Mouse (Mus musculus): ENCODE measurements at regions not wholly inside any gene's neighbourhood (a gene's known extent, or its start where the extent isn't known, plus 50 kb on each side); places are given as distances from the start of the nearest gene placed in this dataset.
A peak's percentile ranks its signal among the peaks of the same experiment; 100 is the strongest.

- no peak overlapping the region for H3K27ac ChIP-seq (replicated peaks in 1 of 2; ENCODE audit: control insufficient read depth in 1 of 2, insufficient read depth in 1 of 2, low read depth in 2 of 2, low read length in 2 of 2)
- no peak overlapping the region for H3K4me2 ChIP-seq (ENCODE audit: low read length)
- WGBS = 67% methylated on average over 11 of the region's 11 CpGs
- H3K9ac ChIP-seq (ENCODE audit: low read length) = no peak overlapping the region
- no peak overlapping the region for H3K4me3 ChIP-seq (ENCODE audit: control insufficient read depth in 1 of 2, insufficient read depth in 1 of 2, low read depth in 1 of 2, low read length in 2 of 2)
- H3K27me3 ChIP-seq (ENCODE audit: control insufficient read depth, insufficient read depth, low read length) = no peaks in the 10 kb centered on the region
- H3K4me1 ChIP-seq (ENCODE audit: control insufficient read depth in 2 of 2, insufficient read depth in 2 of 2, low read length in 2 of 2) = peaks cover 12 to 13% of the 10 kb centered on the region in 2 experiments
- no peaks in the 10 kb centered on the region for H3K9me3 ChIP-seq (ENCODE audit: control insufficient read depth, low read length)
- no peak for ATAC-seq (ENCODE audit: insufficient number of reproducible peaks, insufficient read depth, low FRiP score, low read depth)
- no peaks in the 10 kb centered on the region for H3K36me3 ChIP-seq (ENCODE audit: control insufficient read depth, insufficient read depth, low read length)
Observed at GRCm38 (mm10) chr14:76708728-76709127, 152.0 kb upstream of the Serp2 start.

- H3K36me3 ChIP-seq (ENCODE audit: control insufficient read depth, insufficient read depth, low read length) = no peaks in the 10 kb centered on the region
- no peak overlapping the region for H3K27ac ChIP-seq (replicated peaks in 1 of 2; ENCODE audit: control insufficient read depth in 1 of 2, insufficient read depth in 1 of 2, low read depth in 2 of 2, low read length in 2 of 2)
- 80% methylated on average over 7 of the region's 7 CpGs for WGBS
- H3K9me3 ChIP-seq (ENCODE audit: control insufficient read depth, low read length) = no peaks in the 10 kb centered on the region
- peaks cover 22 to 33% of the 10 kb centered on the region in 2 experiments for H3K4me1 ChIP-seq (ENCODE audit: control insufficient read depth in 2 of 2, insufficient read depth in 2 of 2, low read length in 2 of 2)
- H3K4me2 ChIP-seq (ENCODE audit: low read length) = no peak overlapping the region
- H3K27me3 ChIP-seq (ENCODE audit: control insufficient read depth, insufficient read depth, low read length) = no peaks in the 10 kb centered on the region
- no peak overlapping the region for H3K4me3 ChIP-seq (ENCODE audit: control insufficient read depth in 1 of 2, insufficient read depth in 1 of 2, low read depth in 1 of 2, low read length in 2 of 2)
- H3K9ac ChIP-seq (ENCODE audit: low read length) = no peak overlapping the region
- no peak for ATAC-seq (ENCODE audit: insufficient number of reproducible peaks, insufficient read depth, low FRiP score, low read depth)
Observed at GRCm38 (mm10) chr14:76703373-76703764, 146.7 kb upstream of the Serp2 start.

- Histone ChIP-seq H3K36me3 (ENCODE audit: control insufficient read depth, insufficient read depth, low read length) (no peaks in the 10 kb centered on the region), H3K27me3 (ENCODE audit: control insufficient read depth, insufficient read depth, low read length) (no peaks in the 10 kb centered on the region), H3K4me2 (ENCODE audit: low read length) (no peak overlapping the region), H3K9ac (ENCODE audit: low read length) (no peak overlapping the region), H3K9me3 (ENCODE audit: control insufficient read depth, low read length) (no peaks in the 10 kb centered on the region), H3K4me1 (ENCODE audit: control insufficient read depth in 2 of 2, insufficient read depth in 2 of 2, low read length in 2 of 2) (peaks cover 27 to 33% of the 10 kb centered on the region in 2 experiments), H3K27ac (replicated peaks in 1 of 2; ENCODE audit: control insufficient read depth in 1 of 2, insufficient read depth in 1 of 2, low read depth in 2 of 2, low read length in 2 of 2) (peak overlapping the region; percentile 42 to 49; a peak in 3 of 4 replicates), H3K4me3 (ENCODE audit: control insufficient read depth in 1 of 2, insufficient read depth in 1 of 2, low read depth in 1 of 2, low read length in 2 of 2) (no peak overlapping the region)
- ATAC-seq (ENCODE audit: insufficient number of reproducible peaks, insufficient read depth, low FRiP score, low read depth) = no peak
- WGBS = 37% methylated on average over 8 of the region's 8 CpGs
Observed at GRCm38 (mm10) chr14:76702709-76703372, 146.2 kb upstream of the Serp2 start.

- no peak for ATAC-seq (ENCODE audit: insufficient number of reproducible peaks, insufficient read depth, low FRiP score, low read depth)
- Histone ChIP-seq H3K4me3 (ENCODE audit: control insufficient read depth in 1 of 2, insufficient read depth in 1 of 2, low read depth in 1 of 2, low read length in 2 of 2) (no peak overlapping the region), H3K36me3 (ENCODE audit: control insufficient read depth, insufficient read depth, low read length) (no peaks in the 10 kb centered on the region), H3K9ac (ENCODE audit: low read length) (no peak overlapping the region), H3K9me3 (ENCODE audit: control insufficient read depth, low read length) (no peaks in the 10 kb centered on the region), H3K27ac (replicated peaks in 1 of 2; ENCODE audit: control insufficient read depth in 1 of 2, insufficient read depth in 1 of 2, low read depth in 2 of 2, low read length in 2 of 2) (peak overlapping the region; percentile 49 to 80; a peak in 3 of 4 replicates), H3K4me1 (ENCODE audit: control insufficient read depth in 2 of 2, insufficient read depth in 2 of 2, low read length in 2 of 2) (peaks cover 27 to 33% of the 10 kb centered on the region in 2 experiments), H3K27me3 (ENCODE audit: control insufficient read depth, insufficient read depth, low read length) (no peaks in the 10 kb centered on the region), H3K4me2 (ENCODE audit: low read length) (no peak overlapping the region)
- 39% methylated on average over 14 of the region's 14 CpGs for WGBS
Observed at GRCm38 (mm10) chr14:76701911-76702708, 145.4 kb upstream of the Serp2 start.

GRCm38 (mm10) chr14:76701304-76701703, 144.6 kb upstream of the Serp2 start:
- Histone ChIP-seq H3K4me2 (ENCODE audit: low read length) (peak overlapping the region; percentile 4; the same call in 1 of the 2 replicates), H3K27me3 (ENCODE audit: control insufficient read depth, insufficient read depth, low read length) (no peaks in the 10 kb centered on the region), H3K36me3 (ENCODE audit: control insufficient read depth, insufficient read depth, low read length) (no peaks in the 10 kb centered on the region), H3K27ac (replicated peaks in 1 of 2; ENCODE audit: control insufficient read depth in 1 of 2, insufficient read depth in 1 of 2, low read depth in 2 of 2, low read length in 2 of 2) (peak overlapping the region in 1 of 2 experiments; percentile 80; a peak in 3 of 4 replicates), H3K4me3 (ENCODE audit: control insufficient read depth in 1 of 2, insufficient read depth in 1 of 2, low read depth in 1 of 2, low read length in 2 of 2) (no peak overlapping the region), H3K4me1 (ENCODE audit: control insufficient read depth in 2 of 2, insufficient read depth in 2 of 2, low read length in 2 of 2) (peaks cover 27 to 39% of the 10 kb centered on the region in 2 experiments), H3K9me3 (ENCODE audit: control insufficient read depth, low read length) (no peaks in the 10 kb centered on the region), H3K9ac (ENCODE audit: low read length) (no peak overlapping the region)
- no peak for ATAC-seq (ENCODE audit: insufficient number of reproducible peaks, insufficient read depth, low FRiP score, low read depth)
- WGBS = 24% methylated on average over 1 of the region's 1 CpGs

- no peak for ATAC-seq (ENCODE audit: insufficient number of reproducible peaks, insufficient read depth, low FRiP score, low read depth)
- peak overlapping the region; percentile 4; the same call in 1 of the 2 replicates for H3K4me2 ChIP-seq (ENCODE audit: low read length)
- H3K9me3 ChIP-seq (ENCODE audit: control insufficient read depth, low read length) = no peaks in the 10 kb centered on the region
- H3K27me3 ChIP-seq (ENCODE audit: control insufficient read depth, insufficient read depth, low read length) = no peaks in the 10 kb centered on the region
- WGBS = 42% methylated on average over 3 of the region's 3 CpGs
- no peaks in the 10 kb centered on the region for H3K36me3 ChIP-seq (ENCODE audit: control insufficient read depth, insufficient read depth, low read length)
- H3K4me3 ChIP-seq (ENCODE audit: control insufficient read depth in 1 of 2, insufficient read depth in 1 of 2, low read depth in 1 of 2, low read length in 2 of 2) = no peak overlapping the region
- H3K9ac ChIP-seq (ENCODE audit: low read length) = no peak overlapping the region
- H3K4me1 ChIP-seq (ENCODE audit: control insufficient read depth in 2 of 2, insufficient read depth in 2 of 2, low read length in 2 of 2) = peaks cover 28 to 40% of the 10 kb centered on the region in 2 experiments
- H3K27ac ChIP-seq (replicated peaks in 1 of 2; ENCODE audit: control insufficient read depth in 1 of 2, insufficient read depth in 1 of 2, low read depth in 2 of 2, low read length in 2 of 2) = peak overlapping the region; percentile 74 to 80
Observed at GRCm38 (mm10) chr14:76700796-76701195, 144.1 kb upstream of the Serp2 start.

GRCm38 (mm10) chr14:76700190-76700589, 143.5 kb upstream of the Serp2 start:
- no peaks in the 10 kb centered on the region for H3K27me3 ChIP-seq (ENCODE audit: control insufficient read depth, insufficient read depth, low read length)
- H3K27ac ChIP-seq (replicated peaks in 1 of 2; ENCODE audit: control insufficient read depth in 1 of 2, insufficient read depth in 1 of 2, low read depth in 2 of 2, low read length in 2 of 2) = no peak overlapping the region
- H3K36me3 ChIP-seq (ENCODE audit: control insufficient read depth, insufficient read depth, low read length) = no peaks in the 10 kb centered on the region
- H3K4me1 ChIP-seq (ENCODE audit: control insufficient read depth in 2 of 2, insufficient read depth in 2 of 2, low read length in 2 of 2) = peaks cover 31 to 40% of the 10 kb centered on the region in 2 experiments
- ATAC-seq (ENCODE audit: insufficient number of reproducible peaks, insufficient read depth, low FRiP score, low read depth) = no peak
- no peak overlapping the region for H3K4me2 ChIP-seq (ENCODE audit: low read length)
- H3K9me3 ChIP-seq (ENCODE audit: control insufficient read depth, low read length) = no peaks in the 10 kb centered on the region
- H3K4me3 ChIP-seq (ENCODE audit: control insufficient read depth in 1 of 2, insufficient read depth in 1 of 2, low read depth in 1 of 2, low read length in 2 of 2) = no peak overlapping the region
- H3K9ac ChIP-seq (ENCODE audit: low read length) = no peak overlapping the region
- WGBS = 76% methylated on average over 4 of the region's 4 CpGs
